Mouse (Mus musculus) small intestine, adult 2 months (tissue): ENCODE measurements around the gene Kazn.

Experiments used
- CTCF ChIP-seq: fragments of 200-500 bp; IDR thresholded peaks from 2 replicates; pipeline ENCODE4 v1.5.1; 2012; ENCODE audit warnings: low read depth, mild to moderate bottlenecking, control low read depth, inconsistent platforms, low read length, moderate library complexity, mixed read lengths; ENCODE audit not compliant: insufficient replicate concordance, insufficient read length; ENCODE audit errors: extremely low read depth
- POLR2A ChIP-seq: fragments of 200-500 bp; IDR thresholded peaks from 2 replicates; pipeline ENCODE4 v1.6.1; 2012; ENCODE audit warnings: low read depth, mild to moderate bottlenecking, control low read depth, inconsistent platforms, low read length, moderate library complexity

DNA sequence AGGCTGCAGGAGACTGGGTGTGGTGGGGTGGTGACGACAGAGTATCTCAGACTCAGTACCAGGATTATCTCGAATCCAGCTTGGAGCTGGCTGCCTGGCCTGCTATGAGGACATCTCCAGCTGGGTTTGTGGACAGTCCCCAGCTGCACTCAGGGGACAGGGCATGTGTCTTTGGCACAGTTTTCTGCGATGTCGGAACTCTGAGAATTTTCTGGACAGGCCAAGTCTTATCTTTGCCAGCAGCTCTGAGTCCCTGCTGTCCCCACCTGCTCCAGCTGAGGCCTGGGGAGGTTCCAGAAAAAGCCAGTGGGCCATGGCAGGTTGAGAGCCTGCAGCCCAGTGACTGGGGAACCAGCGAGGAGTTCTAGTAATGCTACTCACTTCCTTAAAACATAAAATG is 82.7 kb downstream of the Kazn start:
- TF ChIP-seq POLR2A (no peak), CTCF (no peak)
